Mouse (Mus musculus): ENCODE results near the gene Lypd3.

- TF ChIP-seq ZNF384 (IDR thresholded peaks at IDR 0.05; ENCODE audit: low read depth, low read length): peak; percentile 61; the same call in 1 of the 2 replicates
- TF ChIP-seq EP300 (IDR thresholded peaks at IDR 0.05; ENCODE audit: low read depth in 1 of 2, low read length in 2 of 2): no peak
- TF ChIP-seq MYB (IDR thresholded peaks at IDR 0.05; ENCODE audit: low read depth, low read length): no peak
- TF ChIP-seq CHD2 (IDR thresholded peaks at IDR 0.05; ENCODE audit: low read length): no peak
- TF ChIP-seq CTCF (IDR thresholded peaks at IDR 0.05 in 2 of 3, conservative IDR thresholded peaks at IDR 0.05 in 1 of 3; ENCODE audit: control insufficient read depth in 1 of 3, insufficient read depth in 1 of 3, low read depth in 2 of 3, low read length in 3 of 3, poor library complexity in 1 of 3, severe bottlenecking in 1 of 3): no peak
- peak in 1 of 2 experiments; percentile 42; a peak in 1 of 4 replicates for TF ChIP-seq POLR2A (IDR thresholded peaks at IDR 0.05; ENCODE audit: control insufficient read depth in 1 of 2, insufficient read depth in 1 of 2, low read depth in 1 of 2, low read length in 2 of 2, poor library complexity in 1 of 2)
- no peak for TF ChIP-seq TBP (IDR thresholded peaks at IDR 0.05; ENCODE audit: low read depth, low read length)
- peak; percentile 43; the same call in 1 of the 2 replicates for TF ChIP-seq SIN3A (IDR thresholded peaks at IDR 0.05; ENCODE audit: low read length)
Observed at GRCm38 (mm10) chr7:24628685-24629610, 7.4 kb upstream of the Lypd3 start.

Measured in MEL (cell line).